Mouse (Mus musculus) frontal cortex, adult (tissue): Measurements from ENCODE around the gene Smad3.

ENCODE experiments used
- ATAC-seq: cut with Nextera tagmentation; 2 replicates; pipeline ENCODE4 v1.9.2; 2017; ENCODE audit warnings: mild to moderate bottlenecking, moderate library complexity, mixed read lengths; ENCODE audit not compliant: low TSS enrichment

Smad3 gene

DNA sequence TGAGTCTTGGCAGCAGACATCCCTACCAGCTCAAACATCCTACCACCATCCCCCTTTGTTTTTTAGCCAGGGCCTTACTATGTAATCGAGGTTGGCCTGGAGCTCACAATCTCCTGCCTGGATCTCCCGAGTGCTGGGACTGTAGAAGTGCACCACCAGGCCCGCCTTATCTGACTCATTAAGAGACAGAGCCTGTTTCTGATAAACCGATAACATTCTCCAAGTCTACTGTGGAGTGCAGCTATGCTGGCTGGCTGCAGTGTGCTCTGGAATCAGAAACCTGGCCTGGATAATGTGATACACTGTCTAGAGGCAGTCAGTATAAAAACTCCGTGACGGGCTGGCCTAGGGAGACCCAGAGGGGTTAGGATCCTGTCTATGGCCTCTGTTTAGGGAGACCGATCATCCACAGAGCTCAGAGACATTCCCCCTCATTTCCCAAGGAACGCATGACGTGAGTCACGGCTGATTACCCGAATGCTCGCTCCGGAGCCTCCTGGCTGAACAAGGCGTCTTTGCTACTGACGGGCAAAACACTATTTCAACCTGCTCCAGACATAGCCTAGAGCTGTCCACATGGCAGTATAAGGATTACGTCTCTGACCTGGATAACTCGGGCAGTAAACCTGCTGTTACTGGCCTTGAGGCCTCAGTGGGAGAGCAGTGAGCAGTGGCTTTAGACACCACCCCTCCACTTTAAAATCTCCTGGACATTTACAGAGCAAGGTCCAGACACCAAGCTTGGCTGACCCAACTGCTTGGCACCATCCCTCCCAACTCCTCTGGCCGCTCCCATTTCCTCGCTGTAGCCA is 11.8 kb downstream of the Smad3 start:
- no peak for ATAC-seq

DNA sequence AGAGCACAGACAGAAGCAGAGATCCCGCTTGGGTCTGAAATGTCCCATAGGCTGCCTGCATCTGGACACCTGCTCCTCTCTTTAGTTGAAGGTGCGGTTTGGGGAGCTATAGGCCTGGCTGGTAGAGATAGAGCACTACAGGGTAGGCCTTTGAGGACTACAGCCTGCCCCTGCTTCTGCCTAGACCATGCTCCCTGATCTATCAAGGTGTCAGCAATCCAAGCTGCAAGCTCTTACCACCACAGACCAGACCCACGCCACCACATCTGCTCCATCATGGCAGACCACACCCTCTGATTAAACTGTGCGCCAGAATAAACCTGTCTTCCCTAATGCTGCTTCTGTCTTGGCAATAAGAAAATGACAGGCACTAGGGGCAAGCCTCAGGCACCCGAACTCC is 13.2 kb downstream of the Smad3 start:
- no peak for ATAC-seq

DNA sequence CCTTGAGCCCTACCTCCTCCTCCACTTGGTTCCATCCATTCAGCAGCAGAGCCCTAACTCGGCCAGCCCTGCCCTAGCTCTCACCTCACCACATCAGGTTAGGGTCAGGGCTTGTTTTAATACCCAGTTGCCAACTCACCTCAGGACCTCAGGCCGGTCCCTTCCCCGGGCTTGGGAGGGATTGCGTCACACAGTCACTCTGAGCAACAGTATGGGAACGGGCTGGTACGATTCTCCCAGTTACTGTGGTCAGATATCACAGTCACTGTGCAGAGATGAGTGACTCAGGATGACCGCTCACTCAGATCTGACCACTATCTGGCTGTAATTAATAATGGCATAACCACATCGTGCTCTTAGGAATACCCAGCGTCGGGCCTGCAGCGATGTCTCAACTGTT is 14.0 kb downstream of the Smad3 start:
- ATAC-seq: no peak

DNA sequence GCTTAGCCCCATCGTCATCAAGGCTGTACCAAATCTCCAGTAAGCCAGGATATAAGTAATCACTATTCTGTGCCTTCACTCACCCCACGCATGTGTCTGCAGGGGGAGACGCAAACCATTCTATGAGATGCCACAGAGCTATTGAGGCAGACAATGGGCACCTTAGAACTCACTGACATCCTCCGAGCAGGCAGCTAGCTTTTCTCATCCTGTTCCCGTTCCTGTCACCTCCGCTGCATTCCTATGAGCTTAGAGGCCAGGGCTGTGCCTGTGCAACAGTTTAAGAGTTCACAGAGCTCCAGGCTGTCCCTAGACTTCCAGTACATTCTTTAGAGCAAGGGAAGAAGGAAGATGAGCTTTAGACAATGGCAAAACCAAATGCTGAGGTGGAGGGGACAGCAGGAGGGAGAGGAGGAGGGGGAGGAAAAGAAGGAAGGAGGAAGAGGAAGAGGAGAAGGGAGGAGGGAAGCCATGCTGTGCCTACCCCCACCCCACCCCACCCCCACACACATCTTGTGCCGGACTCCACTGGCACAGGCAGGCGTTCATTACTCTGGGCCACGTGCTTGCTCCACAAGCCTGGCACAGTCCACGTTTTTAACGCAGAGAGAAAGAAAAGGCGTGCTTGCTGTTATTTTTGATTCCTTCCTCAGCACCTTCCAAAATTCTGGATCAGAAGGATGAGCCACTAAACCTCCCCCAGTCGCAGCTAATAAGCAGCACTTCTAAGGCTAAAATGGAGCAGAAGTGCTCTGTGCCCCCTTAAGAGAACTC is 14.7 kb downstream of the Smad3 start:
- ATAC-seq: peak; percentile 50

DNA sequence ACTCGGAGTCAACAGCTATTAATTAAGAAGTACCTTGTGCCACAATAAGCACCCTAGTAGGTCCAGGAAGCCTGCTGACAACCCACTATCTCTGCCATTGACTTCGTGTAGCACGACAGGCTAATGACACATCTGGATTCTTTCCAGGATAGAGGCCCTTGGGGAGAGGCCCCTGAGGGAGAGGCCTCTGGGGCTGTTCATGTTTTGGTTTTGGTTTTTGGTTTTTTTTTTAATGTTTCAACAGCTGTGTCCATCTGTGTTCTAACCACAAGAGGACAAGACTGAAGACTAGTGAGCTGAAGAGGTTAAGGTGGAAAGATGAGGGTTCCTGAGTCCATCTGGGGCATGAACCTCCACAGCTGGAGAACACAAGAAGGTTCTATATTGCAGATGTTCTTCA is 15.5 kb downstream of the Smad3 start:
- ATAC-seq: no peak

DNA sequence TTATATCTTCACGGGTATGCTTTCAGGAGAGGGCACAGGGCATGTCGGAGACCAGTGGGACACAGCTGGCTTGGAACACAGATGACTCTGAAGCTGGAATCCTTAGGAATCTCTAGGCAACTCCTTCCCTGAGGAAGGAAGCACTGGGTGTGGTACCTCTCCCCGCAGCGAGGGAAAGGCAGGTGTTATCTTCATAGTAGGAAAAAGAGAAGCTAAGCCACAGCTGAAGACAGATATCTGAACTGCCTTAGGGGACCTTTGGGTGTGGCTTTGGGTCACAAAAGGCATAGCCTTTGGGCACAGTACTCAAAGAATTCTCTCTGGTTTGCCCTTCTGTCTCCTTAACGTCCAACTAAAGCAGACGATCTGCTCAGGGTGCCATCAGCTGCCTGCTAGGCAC is 16.0 kb downstream of the Smad3 start:
- ATAC-seq: no peak

DNA sequence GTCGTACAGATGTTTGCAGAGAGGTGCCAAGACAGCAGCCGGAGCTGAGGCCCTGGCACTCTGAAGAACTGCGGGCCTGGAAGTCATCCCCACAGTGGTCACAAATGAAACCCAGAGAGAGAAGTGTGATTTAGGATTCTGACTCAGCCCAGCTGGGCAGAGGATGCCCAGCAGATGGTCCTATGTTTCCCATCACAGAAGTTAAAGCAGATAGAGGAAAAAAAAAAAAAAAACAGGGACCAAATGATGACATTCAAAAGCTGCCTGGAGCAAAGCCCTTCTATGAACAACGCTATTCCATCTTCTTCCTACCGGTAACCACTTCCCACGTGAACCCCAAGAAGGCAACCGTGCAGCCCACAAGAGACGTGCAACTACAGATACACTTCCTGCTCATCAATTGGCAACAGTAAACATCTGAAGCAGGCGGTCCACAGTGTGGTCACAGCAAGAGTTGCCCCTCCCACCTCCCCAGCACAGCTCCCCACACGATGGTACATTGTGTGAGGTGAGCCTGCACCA is 17.4 kb downstream of the Smad3 start:
- ATAC-seq: peak; percentile 28; the same call in 1 of the 2 replicates

DNA sequence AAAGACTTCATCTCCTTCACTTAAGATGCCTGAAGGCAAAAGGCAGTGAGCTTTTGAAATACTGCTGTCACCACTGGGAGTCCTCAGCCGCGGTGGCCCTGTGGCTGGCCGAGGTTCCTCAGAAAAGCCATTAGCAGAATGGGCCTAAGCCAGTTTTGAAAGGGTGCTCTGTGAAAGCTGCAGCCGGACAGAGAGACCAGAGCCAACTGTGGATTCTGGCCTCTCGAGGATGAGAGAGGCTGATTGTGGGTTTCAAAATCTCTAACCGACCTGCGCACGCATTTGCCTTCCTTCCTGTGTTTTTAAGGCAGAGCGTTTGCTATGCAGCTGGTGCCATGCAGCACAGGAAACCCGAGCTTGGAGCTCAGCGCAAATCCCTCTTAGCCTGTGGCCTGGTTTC is 19.0 kb downstream of the Smad3 start:
- ATAC-seq: no peak

DNA sequence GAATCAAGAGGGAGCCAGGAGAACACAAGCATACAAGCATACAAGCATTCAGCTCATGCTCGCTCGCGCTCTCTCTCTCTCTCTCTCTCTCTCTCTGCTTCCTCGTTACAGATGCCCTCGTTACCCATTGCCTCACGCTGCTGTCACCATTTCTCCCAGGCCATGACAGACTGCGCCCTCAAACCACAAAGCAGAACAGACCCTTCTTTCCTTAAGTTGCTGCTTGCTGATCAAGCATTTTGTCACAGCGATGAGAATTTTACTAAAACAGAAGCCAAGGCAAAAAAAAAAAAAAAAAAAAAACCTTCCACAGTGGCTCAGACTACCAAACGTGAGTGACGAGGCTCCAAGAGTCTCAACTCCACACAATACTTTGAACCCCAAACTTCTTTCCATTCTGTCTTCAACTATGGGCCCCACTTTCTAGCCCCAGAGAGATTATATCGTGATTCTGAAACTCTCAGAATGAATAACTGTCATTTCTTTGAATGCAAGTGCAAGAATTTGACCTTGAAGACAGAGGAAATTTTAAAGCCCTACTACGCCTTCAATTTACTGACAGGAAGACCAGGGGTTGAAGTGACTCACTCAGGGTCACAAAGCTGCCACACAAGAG is 19.6 kb downstream of the Smad3 start:
- ATAC-seq: no peak

DNA sequence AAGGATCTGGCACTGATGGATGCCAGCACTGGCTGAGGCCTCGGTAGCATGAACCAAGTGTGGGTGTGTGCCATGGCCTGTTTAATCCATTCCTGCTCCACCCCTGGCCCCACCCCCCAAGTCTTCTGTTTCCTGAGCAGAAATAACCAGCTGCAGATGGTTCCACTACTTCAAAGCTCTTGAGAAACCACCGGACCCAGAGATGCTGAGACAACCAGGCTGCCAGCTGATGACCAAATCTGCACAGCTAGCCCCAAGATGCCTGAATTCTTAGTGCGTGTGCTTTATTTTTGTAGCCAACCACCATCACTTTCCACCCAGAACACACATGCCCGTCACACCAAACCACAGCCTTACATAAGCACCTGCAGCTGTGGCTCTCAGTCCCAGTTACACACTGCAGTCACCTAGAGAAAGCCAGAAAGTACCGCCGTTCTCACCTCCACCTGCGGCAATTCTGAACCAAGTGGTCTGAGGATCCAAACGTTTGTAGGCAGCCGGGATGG is 20.3 kb downstream of the Smad3 start:
- ATAC-seq: peak; percentile 24

DNA sequence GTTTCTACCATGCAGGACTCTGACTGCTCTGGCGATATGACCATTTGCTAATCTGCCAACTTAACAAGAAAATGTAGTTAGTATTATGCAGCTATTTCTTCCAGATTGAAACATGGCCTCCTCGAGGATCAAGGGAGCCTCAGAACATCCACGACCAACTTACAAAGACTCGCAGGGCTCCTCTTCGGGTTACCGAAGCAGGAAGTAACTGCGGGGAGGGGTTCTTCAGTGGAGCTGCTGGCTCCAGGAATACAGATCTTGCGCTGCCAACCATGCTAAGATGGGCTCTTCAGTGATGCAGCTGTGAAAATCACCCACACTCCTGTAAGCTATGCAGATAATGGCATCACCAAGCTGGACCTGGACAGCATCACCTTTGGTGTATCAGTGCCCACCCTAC is 23.5 kb downstream of the Smad3 start:
- ATAC-seq: no peak

DNA sequence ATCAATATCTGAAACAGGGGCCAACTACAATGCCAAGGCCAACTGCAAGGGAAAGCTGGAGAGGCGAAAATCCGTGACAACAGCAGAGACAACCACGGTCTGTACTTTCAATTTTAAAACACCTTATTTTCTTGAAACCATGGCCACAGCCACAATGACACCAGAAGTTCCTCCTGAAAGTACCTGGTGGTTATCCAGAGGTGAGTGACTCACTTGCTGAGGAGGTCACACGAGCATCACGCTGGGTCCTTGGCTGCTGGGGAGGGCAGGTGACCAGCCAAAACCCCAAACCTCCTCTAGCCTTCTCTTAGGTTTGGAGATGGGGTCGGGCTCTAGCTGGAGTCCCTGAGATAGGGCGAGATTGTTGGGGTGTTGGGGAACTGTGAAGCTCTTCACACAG is 25.1 kb downstream of the Smad3 start:
- ATAC-seq: no peak

DNA sequence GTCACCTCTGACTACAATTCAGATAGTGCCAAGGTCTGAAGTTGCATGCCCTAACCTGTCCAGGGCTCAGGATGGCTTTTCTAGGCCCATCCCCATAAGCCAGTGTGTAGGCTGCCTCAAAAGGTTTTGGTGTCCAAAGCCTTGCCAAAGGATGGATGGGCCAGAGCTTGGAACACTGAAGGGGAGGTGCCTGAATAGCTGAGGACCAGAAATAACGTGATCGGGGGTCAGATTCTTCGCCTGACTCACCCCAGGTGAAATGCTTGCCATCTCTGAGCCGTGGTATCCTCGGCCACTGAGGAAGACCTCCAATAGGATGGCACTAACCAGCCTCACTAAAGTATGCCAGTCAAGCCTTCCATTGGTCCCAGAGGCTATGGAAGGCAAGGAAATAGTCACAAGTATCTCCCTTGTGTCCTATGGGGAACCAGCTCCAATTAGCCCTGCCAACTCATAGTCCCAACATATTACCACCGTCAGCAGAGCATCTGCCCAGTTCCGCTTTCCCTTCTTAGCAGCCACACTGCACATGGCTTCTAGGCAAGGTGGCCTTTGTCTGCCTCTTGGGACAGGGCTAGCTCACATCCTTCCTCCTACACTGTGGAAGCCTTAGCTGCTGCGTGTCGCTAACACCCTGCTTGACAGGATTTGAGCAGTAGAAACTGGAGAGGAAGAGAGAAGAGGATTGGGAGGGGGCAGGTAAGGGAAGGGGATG is 26.5 kb downstream of the Smad3 start:
- ATAC-seq: peak; percentile 29; the same call in 1 of the 2 replicates

DNA sequence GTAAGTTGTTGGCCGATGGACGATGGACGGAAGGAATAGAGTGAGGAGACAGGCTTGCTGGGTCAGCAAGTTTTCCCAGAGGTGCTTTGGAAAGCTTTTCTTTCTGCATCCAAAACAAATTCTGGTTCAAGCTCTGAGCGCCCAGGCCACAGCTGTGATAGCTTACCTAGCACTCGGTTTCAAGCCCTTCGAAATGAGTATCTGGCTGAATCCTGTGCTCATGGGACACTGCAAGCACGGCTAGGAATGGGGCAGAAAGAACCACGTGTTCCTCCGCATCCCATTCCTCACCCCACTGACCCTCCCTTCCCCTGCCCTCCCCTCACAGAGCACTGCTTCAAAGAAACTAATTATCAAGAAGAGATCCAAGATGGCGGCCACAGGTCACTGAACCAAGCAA is 28.8 kb downstream of the Smad3 start:
- ATAC-seq: no peak

DNA sequence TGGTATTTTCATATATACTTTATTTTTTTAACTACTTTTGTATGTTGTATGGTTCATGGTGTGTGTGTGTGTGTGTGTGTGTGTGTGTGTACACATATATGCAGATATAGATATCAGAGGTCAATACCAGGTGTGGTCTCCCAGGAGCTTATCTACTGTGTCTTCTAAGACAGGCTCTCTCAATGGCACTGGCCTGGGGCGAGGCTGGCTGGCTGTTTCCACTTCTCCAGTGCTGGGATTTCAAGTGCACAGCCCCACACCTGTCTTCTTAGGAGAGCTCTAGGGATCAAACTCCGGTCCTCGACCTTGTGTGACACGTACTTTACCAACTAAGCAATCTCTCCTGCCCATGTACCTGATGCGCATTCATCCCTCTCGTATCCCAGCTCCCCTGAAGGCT is 30.7 kb downstream of the Smad3 start:
- ATAC-seq: no peak

DNA sequence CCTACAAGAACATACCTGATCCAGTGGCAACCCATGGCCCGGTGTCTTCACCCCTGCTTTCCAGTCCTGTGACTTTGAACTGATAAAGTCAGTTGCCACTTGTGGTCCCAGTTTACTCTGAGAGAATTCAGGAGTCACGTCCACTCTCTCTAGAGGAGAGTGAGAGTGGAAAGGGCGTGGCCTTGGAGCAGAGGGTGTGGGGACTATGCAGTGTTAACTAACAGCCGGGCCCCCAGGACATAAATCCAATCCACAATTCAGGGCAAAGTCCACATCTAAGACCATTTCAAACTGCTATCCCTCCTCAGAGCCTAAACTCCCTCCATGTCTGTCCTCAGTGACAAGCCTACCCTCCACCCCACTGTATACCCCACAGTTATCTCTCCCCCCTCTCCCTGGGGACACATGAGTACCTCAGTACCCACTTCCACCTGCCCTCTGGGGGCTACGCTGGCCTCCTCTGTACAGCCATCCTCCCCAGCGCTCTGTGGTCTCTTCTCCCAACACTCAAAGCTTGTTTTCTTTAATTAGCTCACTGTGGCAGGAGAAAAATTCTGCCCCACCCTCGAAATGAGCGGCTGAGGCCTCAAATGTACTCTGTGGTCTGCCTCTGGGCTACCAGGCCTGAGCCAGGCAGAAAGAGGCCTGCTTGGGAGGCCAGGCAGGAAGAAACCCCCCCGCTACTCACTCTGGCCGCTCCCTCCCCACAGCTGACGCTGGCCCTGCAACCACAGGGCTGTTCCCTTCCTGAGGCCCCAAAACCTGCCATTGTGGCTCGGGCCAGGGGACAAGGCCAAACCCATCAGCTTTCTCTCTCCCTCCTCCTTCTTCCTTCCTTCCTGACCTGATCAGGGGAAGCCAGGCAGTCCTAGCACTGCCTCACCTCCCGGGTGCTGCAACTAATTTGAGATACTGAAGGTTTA is 31.4 kb downstream of the Smad3 start:
- no peak for ATAC-seq

DNA sequence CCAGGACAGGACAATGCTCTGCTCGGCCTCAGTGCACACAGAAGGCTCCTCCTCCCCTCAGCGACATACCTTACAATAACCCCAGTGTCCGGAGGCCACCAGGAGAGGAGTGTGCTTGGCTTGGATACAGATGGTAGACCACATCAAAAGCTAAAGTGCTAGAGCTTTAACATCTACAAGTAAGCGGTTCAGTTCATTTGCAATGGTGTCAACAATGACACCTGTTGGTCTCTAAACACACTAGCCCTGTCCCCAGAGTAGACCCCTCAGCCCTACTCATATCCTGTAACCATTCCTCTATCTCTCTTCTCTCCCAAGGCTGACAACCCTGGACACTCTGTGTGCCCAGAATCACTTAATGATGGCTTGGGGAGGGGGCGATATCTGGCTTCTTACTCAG is 33.0 kb downstream of the Smad3 start:
- no peak for ATAC-seq

DNA sequence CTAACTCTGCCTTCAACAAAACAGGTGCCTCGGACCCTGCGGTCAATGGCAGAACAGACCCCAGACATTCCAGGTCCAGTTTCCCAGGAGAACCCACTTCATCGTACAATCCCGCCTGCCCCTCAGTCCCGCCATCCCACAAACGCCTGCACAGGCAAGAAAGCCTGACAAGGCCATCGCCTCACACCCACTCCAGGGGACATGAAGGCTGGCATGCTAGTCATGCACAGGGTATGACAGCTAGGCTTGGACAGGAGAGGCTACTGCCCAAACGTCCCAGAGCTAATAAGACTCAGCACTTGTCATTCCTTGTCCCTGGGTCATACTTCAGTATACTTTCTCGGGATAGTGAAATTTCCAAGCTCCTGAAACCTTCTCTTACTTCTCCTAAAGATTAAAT is 34.9 kb downstream of the Smad3 start:
- ATAC-seq: no peak

DNA sequence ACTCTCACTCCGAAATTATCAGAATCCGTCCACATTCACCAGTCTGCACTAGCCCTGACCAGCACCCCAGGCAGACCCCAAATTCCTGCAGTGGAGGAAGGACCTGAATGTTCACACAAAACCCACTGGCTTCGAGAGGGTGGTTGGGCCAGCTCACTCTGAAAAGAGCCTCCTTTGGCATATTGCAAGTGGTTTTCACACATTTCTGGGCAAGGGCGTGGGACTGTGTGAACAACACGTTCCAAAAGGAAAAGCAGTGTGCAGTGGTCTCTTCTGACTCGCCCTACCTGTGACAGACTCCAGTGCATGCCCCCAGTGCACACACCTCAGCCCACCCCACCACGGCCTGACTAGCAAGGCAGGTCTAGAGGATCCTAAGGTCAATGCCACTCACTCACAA is 35.4 kb downstream of the Smad3 start:
- no peak; the same call in 1 of the 2 replicates for ATAC-seq

DNA sequence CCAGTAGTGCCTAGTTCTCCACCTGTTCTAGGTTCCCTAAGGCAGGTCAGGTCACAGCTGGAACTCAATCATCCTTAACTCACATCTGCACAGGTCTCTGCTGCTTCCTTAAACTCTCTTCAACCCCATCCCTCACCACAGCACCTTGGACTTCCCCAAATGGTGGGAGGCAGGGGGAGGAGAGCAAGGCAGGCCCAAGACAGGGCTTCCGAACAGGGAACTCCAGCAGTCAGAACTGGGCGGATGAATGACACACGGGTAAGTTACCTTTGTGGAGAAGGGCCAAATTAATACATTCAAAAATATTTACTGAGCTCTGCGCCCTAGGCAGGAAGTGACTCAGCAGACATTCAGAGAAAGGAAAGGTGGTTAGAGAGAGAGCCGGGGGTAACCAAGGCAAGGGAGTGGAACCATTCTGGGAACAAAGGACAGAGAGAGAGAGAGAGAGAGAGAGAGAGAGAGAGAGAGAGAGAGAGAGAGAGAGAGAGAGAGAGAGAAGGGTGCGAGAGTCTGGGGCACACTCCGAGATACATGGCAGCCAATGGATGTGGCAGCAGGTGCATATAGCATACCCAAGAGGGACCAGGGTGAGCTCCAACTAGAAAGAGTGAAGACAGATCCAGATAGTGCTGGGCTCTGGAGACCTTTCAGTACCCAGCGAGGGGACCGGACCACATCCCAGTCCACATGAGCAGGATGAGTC is 36.1 kb downstream of the Smad3 start:
- no peak for ATAC-seq
